Mouse (Mus musculus): Measurements from ENCODE around the gene Il12a.
"Not testable (repeated sequence)": the region's sequence is repeated elsewhere in the genome, so short reads cannot be mapped to it uniquely, and the experiment has no call there.

The Il12a gene

GRCm38 (mm10) chr3:68742718-68743471, 52.5 kb downstream of the Il12a start:
- no peak for DNase-seq (ENCODE audit: low spot score)

GRCm38 (mm10) chr3:68743472-68743732, 53.0 kb downstream of the Il12a start:
- DNase-seq (ENCODE audit: low spot score): no peak

DNA sequence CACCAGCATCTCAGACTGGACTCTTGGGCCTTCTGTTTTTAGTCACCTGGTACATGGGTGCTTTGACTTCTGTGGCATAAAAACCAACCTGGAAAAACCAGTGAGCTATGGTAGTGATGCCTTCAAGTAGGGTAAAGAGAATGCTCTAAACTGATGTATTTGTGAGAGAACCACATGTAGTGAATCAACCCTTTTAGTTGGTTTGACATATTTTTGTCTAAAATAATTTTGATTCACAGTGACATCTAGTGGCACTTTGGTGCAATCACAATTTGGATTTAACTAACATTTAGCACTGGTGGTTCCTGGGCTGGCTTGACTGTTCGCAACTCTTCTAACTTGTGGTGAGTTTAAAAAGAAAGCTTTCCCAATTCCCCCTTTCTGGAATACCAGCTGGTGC, 53.7 kb downstream of the Il12a start:
- no peak for DNase-seq (ENCODE audit: low spot score)

- no peak for DNase-seq (ENCODE audit: low spot score)
Measured at GRCm38 (mm10) chr3:68745033-68745432, 54.6 kb downstream of the Il12a start.

DNA sequence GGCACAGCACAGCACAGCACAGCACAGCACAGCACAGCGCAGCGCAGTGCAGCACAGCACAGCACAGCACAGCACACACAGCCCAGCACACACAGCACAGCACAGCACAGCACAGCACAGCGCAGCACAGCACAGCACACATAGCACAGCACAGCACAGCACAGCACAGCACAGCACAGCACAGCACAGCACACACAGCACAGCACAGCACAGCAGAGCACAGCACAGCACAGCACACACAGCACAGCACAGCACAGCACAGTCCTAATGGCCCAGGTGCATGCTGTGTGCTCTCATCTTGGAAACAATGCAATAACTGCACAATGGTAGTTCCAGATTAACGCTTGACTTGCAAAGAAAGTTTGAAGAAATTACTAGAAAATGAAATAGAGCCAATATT, 55.8 kb downstream of the Il12a start:
- DNase-seq (ENCODE audit: low spot score): not testable (repeated sequence)

Measured in urinary bladder, postnatal 14 days (tissue).